15 mouse cellular contexts compared by ENCODE assay signal in the genomic region with DNA sequence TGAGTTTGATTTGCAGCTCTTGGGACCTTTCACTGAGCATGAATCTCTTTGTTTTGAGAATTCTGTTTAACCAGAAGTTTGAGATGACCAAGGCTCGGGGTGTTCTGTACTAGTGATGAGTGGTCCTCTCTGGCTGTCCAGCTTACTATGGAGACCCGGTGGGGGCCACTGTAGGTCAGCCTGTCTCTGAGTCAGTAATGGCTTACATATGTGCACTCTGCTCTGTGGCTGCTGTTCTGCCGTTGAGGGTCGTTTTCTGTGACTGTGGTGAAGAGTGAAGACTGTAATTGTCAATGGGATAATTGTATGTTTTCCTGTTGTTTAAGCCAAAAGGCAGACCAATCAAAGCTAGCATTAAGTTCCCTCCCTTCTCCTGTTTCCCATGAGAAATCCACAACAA. TPM values are rescaled to one million over a fixed set of nuclear protein-coding genes. Genes with fewer than 3 reads are reported as not detected.
"Had no signal": no experiment of that assay in that cellular context is flagged by ENCODE, and none has a peak within 500 bp of the region (broad histone marks: within the 10 kb centered on the region; RNA-seq: fewer than 3 reads in every experiment).

No protein-coding gene starts in this region.

- H3K27me3 ChIP-seq: kidney, embryonic 15.5 days; liver, embryonic 13.5 days; midbrain, embryonic 13.5 days had no signal

- H3K27ac ChIP-seq: kidney, embryonic 15.5 days; left cerebral cortex, adult 2 months; liver, embryonic 13.5 days; midbrain, embryonic 13.5 days had no signal

- H3K9me3 ChIP-seq: kidney, embryonic 15.5 days; liver, embryonic 13.5 days; midbrain, embryonic 13.5 days had no signal

- H3K4me3 ChIP-seq: kidney, embryonic 15.5 days; left cerebral cortex, adult 2 months; liver, embryonic 13.5 days; midbrain, embryonic 13.5 days had no signal

- DNase-seq: kidney, adult 18-20 months; kidney, postnatal 14 days; liver; liver, embryonic 13.5 days; lung, adult 18-20 months; lung, postnatal 36 days; right cerebral cortex, adult 18-20 months; right cerebral cortex, postnatal 25 days; thymus, postnatal 36 days had no signal

- H3K4me2 ChIP-seq: kidney, embryonic 15.5 days; liver, embryonic 13.5 days; midbrain, embryonic 13.5 days had no signal

- H3K9ac ChIP-seq: kidney, embryonic 15.5 days; liver, embryonic 13.5 days; midbrain, embryonic 13.5 days had no signal

- H3K4me1 ChIP-seq: kidney, embryonic 15.5 days; midbrain, embryonic 13.5 days had no signal

- ATAC-seq: lung, postnatal 0 days; midbrain, embryonic 13.5 days had no signal

- H3K36me3 ChIP-seq: kidney, embryonic 15.5 days; liver, embryonic 13.5 days; midbrain, embryonic 13.5 days had no signal

RNA-seq across cellular contexts. Expression of a gene that starts 30.3 kb away (rescaled TPM):
- total RNA-seq: megakaryocyte progenitor cell, adult 5-6 weeks had no signal

RNA-seq across cellular contexts. Expression of a gene that starts 55.3 kb away (rescaled TPM):
- total RNA-seq: left cerebral cortex, adult 2 months; left cerebral cortex, postnatal 25 days; megakaryocyte progenitor cell, adult 5-6 weeks had no signal
- polyA plus RNA-seq: liver, embryonic 13.5 days had no signal
